Mouse (Mus musculus): Measurements from ENCODE around the gene Pip5kl1.

Pip5kl1 gene

GRCm38 (mm10) chr2:32608778-32609435 is 34.3 kb downstream of the Pip5kl1 start:
- no peak for DNase-seq (ENCODE audit: low read depth, low spot score)

DNA sequence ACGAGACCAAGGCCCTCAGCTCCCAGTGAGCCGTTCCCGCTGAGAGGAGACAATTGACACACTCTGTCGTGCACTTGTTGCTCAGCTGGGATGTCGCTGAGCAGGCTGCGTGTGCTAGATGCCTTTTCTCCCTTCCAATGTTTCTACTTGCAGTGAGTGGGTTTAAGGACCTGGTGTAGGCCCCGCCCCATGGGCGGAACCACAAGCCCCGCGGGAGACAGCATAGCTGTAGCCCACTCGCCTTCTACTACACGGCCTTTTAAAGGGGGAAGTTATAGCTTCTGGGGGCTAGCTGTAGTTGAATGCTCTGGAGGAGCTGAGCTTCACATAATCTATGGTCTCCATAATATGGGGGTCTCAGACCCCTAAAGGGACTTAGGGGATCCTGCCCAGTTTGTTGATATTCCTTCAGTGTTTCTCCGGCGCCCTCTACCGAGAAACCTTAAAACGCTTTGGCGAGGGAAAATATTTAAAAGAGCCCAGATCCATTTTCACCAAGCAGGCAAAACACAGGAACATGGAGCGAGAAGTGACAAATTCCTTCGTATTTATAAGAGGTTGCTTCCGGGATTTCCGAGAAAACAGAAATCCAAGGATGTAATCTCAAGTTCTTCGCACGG is 36.1 kb downstream of the Pip5kl1 start:
- no peak for DNase-seq (ENCODE audit: low read depth, low spot score)

DNA sequence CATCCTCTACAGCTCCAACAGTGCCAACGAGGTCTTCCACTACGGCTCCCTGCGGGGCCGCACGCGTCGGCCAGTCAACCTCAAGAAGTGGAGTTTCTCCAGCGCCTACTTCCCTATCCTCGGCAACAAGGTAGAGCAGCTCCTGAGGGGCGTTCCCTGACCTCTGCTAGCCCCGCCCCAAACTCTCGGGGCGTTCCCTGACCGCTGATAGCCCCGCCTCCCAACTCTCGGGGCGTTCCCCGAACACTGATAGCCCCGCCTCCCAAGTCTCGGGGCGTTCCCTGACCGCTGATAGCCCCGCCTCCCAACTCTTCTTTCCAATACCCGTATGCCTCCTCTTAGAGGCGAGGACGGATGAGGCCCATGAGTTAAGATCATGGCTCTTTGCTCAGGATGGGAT is 37.7 kb downstream of the Pip5kl1 start:
- DNase-seq (ENCODE audit: low read depth, low spot score), result no peak

DNA sequence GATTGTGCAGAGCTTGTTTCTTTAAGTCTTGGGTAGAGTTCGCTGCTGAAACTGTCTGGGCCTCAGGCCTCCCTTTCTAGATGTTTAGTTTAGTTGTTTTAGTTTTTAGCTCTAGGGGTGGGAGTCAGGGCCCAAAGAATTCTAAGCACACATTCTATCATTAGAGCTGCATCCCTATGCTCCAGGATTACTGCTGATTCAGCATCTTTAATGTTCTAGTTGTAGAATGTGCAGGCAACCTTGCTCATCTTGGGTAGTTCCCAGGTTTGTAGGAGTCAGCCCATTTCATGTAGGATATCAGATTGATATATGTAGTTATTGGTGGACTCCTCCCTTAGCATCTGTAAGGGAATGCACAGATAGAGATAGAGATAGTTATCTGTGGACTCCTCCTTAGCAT is 42.5 kb downstream of the Pip5kl1 start:
- no peak for DNase-seq (ENCODE audit: low read depth, low spot score)

DNA sequence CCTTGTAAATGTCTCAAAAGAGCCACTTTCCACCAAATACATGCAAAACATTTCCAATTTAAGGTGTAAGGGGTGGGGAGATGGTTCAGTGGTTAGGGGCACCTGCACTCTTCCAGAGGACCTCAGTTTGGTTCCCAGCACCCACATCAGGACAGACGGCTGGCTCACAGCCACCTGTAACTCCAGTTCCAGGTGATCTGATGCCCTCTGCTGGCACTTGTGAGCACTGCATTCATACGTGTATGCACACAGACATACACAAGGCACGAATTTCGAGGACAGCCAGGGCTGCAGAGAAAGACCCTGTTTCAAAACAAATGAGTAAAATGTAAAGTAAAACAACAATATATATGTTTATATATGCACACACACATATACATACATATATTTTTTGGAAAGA is 43.0 kb downstream of the Pip5kl1 start:
- DNase-seq (ENCODE audit: low read depth, low spot score), result no peak

DNA sequence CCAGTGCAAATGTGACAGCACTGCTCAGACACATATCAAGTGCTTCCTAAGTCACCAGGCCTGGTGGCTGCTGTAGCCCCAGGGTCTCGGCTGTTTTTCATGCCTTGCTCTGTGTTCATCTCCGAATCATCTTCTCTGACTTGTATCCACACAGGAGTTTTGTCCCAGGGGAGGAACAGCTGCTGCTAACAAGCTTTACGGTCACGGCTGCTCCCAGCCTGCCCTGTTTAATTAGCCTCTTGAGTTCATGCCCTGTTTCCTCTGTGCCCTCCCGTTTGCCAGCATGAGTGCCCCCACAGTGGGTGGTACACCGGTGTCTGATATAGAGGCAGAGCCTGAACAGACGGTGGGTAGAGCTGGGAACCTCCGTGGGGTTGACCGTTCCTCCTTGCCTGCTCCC is 43.5 kb downstream of the Pip5kl1 start:
- DNase-seq (ENCODE audit: low read depth, low spot score), result no peak

DNA sequence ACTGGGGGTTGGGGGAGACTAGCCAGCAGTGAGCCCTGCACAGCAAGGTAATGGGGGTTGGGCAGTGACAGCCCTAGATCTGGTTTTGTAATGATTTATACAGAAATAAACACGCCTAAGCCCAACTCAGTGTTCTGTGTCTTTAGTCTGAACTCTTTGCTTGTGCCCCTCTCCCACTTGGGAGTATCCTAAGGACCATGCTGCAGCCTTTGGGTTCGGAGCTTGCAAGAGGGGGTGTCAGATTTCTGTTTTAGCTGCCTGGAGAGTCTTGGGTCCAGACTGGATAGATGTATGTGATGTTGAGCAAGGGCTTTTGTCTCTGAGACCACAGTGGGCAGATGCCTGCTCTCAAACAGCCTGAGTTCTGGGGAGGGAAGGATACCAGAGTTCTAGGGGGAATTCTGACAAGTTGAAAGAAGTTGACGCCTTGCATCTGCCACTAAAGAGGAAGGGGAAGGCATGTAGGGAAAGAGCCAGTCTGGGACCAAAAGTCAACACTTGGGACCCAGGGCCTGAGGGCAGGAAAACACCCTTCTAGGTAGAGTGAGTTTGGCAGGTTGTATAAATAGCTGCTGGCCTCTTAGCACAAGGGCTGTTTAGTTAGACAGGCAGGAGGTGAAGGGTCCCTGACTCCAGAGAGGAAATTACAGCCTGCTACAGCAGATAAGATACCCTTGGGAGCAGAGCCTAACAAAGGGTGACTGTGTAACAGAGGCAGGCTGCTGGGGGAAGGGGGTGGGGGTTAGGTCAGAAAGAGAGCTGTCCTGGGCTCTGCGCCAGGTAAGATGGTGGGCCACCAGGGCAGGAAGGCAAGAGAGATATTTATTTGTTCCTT is 46.3 kb downstream of the Pip5kl1 start:
- no peak for DNase-seq (ENCODE audit: low read depth, low spot score)

GRCm38 (mm10) chr2:32621517-32621859 is 46.9 kb downstream of the Pip5kl1 start, which contains the start of gene Ak1:
TSS of gene Ak1 (plus strand) at chr2:32621758.
- no peak for DNase-seq (ENCODE audit: low read depth, low spot score)

GRCm38 (mm10) chr2:32624111-32624748 is 49.6 kb downstream of the Pip5kl1 start:
- DNase-seq (ENCODE audit: low read depth, low spot score), result no peak

- DNase-seq (ENCODE audit: low read depth, low spot score), result peak; percentile 94
These were observed 50.7 kb downstream of the Pip5kl1 start for GRCm38 (mm10) chr2:32625212-32625872.

GRCm38 (mm10) chr2:32625873-32626694 is 51.5 kb downstream of the Pip5kl1 start:
- peak; percentile 97 for DNase-seq (ENCODE audit: low read depth, low spot score)

DNA sequence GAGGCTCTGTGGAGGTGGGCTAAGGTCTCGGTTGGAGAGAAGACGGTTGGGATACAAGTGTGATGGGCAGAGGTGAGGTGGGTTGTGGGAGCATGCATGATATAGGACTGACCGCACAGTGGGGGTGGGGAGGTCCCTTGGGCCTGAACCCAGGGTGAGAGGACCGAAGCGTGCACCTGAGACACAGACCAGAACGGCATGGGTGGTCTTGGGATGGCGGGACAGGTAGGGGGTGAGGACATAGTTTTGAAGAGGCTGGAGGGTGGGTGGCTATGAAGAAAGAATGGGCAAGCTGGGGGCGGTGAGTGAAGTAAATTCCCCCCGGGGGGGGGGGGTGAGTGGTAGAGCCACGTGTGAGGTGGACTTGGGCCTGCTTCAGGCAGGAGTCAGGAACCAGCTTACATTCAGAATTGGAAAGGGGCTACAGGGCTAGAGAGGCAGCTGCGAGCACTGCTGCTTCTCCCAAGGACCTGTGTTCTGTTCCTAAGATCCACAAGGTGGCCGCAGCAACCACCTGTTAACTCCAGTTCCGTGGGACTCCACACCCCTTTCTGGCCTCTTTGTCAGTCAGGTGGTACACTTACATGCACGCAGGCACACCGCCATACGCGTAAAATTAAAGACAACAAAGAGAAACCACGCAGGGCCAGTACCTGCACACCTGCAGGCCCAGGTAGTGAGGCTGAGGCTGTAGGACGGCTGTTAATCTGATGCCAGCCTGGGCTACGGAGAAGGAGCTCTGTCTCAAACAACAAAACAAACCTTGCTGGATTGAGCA is 52.9 kb downstream of the Pip5kl1 start:
- no peak for DNase-seq (ENCODE audit: low read depth, low spot score)

- DNase-seq (ENCODE audit: low read depth, low spot score), result no peak
These were observed 53.5 kb downstream of the Pip5kl1 start for GRCm38 (mm10) chr2:32628044-32628550.

DNA sequence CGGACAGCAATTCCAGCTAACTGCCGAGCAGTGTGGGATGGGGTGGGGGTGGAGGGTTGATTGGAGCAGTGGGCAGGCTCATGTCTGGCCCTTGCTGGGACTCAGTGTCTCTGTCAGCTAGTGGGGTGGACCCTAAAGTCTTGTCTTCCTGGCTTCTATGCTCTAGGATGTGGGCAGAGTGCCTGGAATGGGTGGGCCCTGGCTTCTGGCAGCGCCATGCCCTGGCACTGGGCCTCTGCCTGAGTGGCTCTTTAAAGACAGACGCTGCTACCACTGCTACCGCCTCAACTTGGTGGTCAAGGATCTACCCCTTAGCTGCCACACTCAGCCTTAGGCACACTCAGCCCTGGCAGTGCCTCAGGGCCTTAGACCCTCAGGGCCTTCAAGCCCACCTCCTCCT is 54.1 kb downstream of the Pip5kl1 start:
- DNase-seq (ENCODE audit: low read depth, low spot score), result peak; percentile 83

DNA sequence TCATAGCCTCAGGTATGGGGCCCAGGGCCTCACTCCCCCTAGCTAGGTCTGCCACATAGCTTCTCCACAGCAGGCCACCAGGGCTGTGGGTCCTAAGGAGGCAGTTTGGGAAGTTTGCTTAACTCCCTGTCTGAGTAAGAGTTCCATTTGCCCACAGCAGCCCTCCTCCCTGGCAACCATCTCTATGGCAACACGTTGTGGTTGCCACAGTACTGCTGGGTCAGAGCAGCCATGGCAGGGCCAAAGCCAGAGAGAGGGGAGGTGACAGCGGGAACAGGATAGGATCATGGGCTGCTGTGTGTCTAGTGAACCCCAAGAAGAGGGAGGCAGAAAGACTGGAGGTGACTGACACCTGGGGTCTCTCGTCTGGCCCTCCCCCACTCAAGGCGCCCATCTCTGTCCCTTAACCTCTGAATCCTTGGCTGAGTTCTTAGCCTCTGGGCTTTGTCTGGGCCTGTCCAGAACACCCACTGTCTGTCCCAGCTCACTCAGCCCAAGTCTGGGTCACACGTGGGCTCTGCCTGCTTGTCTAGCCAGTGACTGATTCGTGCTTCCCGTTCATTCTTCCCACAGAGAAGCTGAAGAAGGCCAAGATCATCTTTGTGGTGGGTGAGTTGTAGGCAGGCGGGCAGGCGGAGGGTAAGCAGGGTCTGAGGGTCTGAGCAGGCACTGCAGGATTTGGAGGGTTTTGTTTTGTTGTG is 54.8 kb downstream of the Pip5kl1 start:
- DNase-seq (ENCODE audit: low read depth, low spot score), result no peak

DNA sequence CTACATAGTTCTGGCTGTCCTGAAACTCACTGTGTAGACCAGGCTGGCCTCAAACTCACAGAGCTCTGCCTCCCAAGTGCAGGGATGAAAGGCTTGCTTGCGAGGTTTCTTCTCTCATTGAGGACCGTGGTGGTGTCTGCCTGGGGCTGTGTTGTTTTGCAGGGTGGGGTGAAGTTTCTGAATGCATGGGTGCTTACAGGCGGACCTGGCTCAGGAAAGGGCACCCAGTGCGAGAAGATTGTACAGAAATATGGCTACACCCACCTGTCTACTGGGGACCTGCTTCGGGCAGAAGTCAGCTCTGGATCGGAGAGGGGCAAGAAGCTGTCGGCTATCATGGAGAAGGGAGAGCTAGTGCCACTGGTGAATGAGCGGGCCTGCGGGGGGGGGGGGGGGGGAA is 55.4 kb downstream of the Pip5kl1 start:
- no peak for DNase-seq (ENCODE audit: low read depth, low spot score)

DNA sequence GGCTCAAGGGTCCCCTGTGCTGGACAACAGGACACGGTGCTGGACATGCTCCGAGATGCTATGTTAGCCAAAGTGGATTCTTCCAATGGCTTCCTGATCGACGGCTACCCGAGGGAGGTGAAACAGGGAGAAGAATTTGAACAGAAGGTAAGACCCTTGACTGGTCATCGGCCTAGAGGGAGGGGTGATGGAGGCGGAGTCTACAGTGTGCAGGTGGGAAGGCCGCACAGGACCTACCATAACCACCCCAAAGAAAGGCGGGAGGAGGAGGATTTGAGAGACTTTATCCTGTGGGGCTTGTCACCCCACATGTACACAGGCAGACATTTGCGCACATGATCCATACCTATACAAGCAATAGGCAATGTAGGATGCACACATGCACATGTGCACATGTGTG is 56.4 kb downstream of the Pip5kl1 start:
- no peak for DNase-seq (ENCODE audit: low read depth, low spot score)

GRCm38 (mm10) chr2:32631737-32632394 is 57.3 kb downstream of the Pip5kl1 start:
- DNase-seq (ENCODE audit: low read depth, low spot score), result peak; percentile 82

Measured in skeletal muscle tissue, adult 2 months (tissue).